Mouse (Mus musculus) lung, adult 2 months (tissue): Measurements from ENCODE around the gene Gm37240.

Experiments used
- CTCF ChIP-seq: fragments of 200-500 bp; IDR thresholded peaks from 2 replicates; pipeline ENCODE4 v1.5.1; 2011; ENCODE audit warnings: mild to moderate bottlenecking, low read length, control low read depth; ENCODE audit not compliant: insufficient read depth
- POLR2A ChIP-seq: fragments of 200-500 bp; IDR thresholded peaks from 2 replicates; pipeline ENCODE4 v1.6.1; 2011; ENCODE audit warnings: low read depth, mild to moderate bottlenecking, control low read depth, low read length, borderline replicate concordance; ENCODE audit errors: extremely low read depth

GRCm38 (mm10) chr3:85362883-85363282, 524.4 kb downstream of the Gm37240 start:
- no peak for TF ChIP-seq CTCF
- no peak for TF ChIP-seq POLR2A
